Mouse (Mus musculus): ENCODE data around the gene Pgam2.

The Pgam2 gene

GRCm38 (mm10) chr11:5805711-5806110 lies 2.2 kb upstream of the Pgam2 start:
- no peak for DNase-seq (ENCODE audit: low spot score in 2 of 2)

- DNase-seq (ENCODE audit: low spot score in 2 of 2) = no peak
Observed at GRCm38 (mm10) chr11:5804174-5804573, 641 bp upstream of the Pgam2 start.

GRCm38 (mm10) chr11:5802457-5803217 lies 896 bp downstream of the Pgam2 start:
- no peak for DNase-seq (ENCODE audit: low spot score in 2 of 2)

- DNase-seq (ENCODE audit: low spot score in 2 of 2) = no peak
Observed at GRCm38 (mm10) chr11:5802005-5802404, 1.5 kb downstream of the Pgam2 start.

GRCm38 (mm10) chr11:5801511-5801910 lies 2.0 kb downstream of the Pgam2 start:
- no peak for DNase-seq (ENCODE audit: low spot score in 2 of 2)

- DNase-seq (ENCODE audit: low spot score in 2 of 2) = no peak
Observed at GRCm38 (mm10) chr11:5799621-5800490, 3.7 kb downstream of the Pgam2 start.

- DNase-seq (ENCODE audit: low spot score in 2 of 2) = no peak
Observed at GRCm38 (mm10) chr11:5797928-5798327, 5.6 kb downstream of the Pgam2 start.

GRCm38 (mm10) chr11:5797371-5797770 lies 6.2 kb downstream of the Pgam2 start:
- DNase-seq (ENCODE audit: low spot score in 2 of 2) = no peak

GRCm38 (mm10) chr11:5796939-5797338 lies 6.6 kb downstream of the Pgam2 start:
- no peak for DNase-seq (ENCODE audit: low spot score in 2 of 2)

GRCm38 (mm10) chr11:5795706-5796105 lies 7.8 kb downstream of the Pgam2 start:
- no peak for DNase-seq (ENCODE audit: low spot score in 2 of 2)

- DNase-seq (ENCODE audit: low spot score in 2 of 2) = no peak
Observed at GRCm38 (mm10) chr11:5795290-5795689, 8.2 kb downstream of the Pgam2 start.

- no peak for DNase-seq (ENCODE audit: low spot score in 2 of 2)
Observed at GRCm38 (mm10) chr11:5790431-5790830, 13.1 kb downstream of the Pgam2 start.

GRCm38 (mm10) chr11:5789754-5790333 lies 13.7 kb downstream of the Pgam2 start:
- peak; percentile 45 to 70 for DNase-seq (ENCODE audit: low spot score in 2 of 2)

GRCm38 (mm10) chr11:5789071-5789753 lies 14.3 kb downstream of the Pgam2 start:
- DNase-seq (ENCODE audit: low spot score in 2 of 2) = no peak

- peak; percentile 97 for DNase-seq (ENCODE audit: low spot score in 2 of 2)
Observed at GRCm38 (mm10) chr11:5788056-5789014, 15.2 kb downstream of the Pgam2 start, which contains the start of gene Dbnl. Gene Dbnl (plus strand): TSS chr11:5788488.

GRCm38 (mm10) chr11:5787671-5788055 lies 15.9 kb downstream of the Pgam2 start:
- DNase-seq (ENCODE audit: low spot score in 2 of 2) = no peak

- no peak for DNase-seq (ENCODE audit: low spot score in 2 of 2)
Observed at GRCm38 (mm10) chr11:5785732-5786131, 17.8 kb downstream of the Pgam2 start.

GRCm38 (mm10) chr11:5782199-5782944 lies 21.2 kb downstream of the Pgam2 start:
- no peak for DNase-seq (ENCODE audit: low spot score in 2 of 2)

GRCm38 (mm10) chr11:5780035-5780499 lies 23.5 kb downstream of the Pgam2 start:
- DNase-seq (ENCODE audit: low spot score in 2 of 2) = no peak

- DNase-seq (ENCODE audit: low spot score in 2 of 2) = no peak
Observed at GRCm38 (mm10) chr11:5778481-5778880, 25.1 kb downstream of the Pgam2 start.
